Mouse (Mus musculus) urinary bladder, postnatal 14 days (tissue): ENCODE measurements at regions not wholly inside any gene's neighbourhood (a gene's known extent, or its start where the extent isn't known, plus 50 kb on each side); places are given as distances from the start of the nearest gene placed in this dataset.

Experiments
- DNase-seq: peaks from one replicate; pipeline ENCODE4 v3.0.0; 2021; ENCODE audit warnings: low spot score

- DNase-seq: no peak
These were observed 91.0 kb upstream of the Klf4 start for GRCm38 (mm10) chr4:55623151-55623760.

- no peak for DNase-seq
These were observed 90.4 kb upstream of the Klf4 start for GRCm38 (mm10) chr4:55622651-55623050.

- no peak for DNase-seq
These were observed 87.6 kb upstream of the Klf4 start for GRCm38 (mm10) chr4:55619891-55620290.

- no peak for DNase-seq
These were observed 83.5 kb upstream of the Klf4 start for GRCm38 (mm10) chr4:55615808-55616207.

- no peak for DNase-seq
These were observed 81.3 kb upstream of the Klf4 start for GRCm38 (mm10) chr4:55613523-55613922.

GRCm38 (mm10) chr4:55610998-55611397, 78.7 kb upstream of the Klf4 start:
- DNase-seq: no peak

GRCm38 (mm10) chr4:55609214-55609613, 76.9 kb upstream of the Klf4 start:
- DNase-seq: no peak

GRCm38 (mm10) chr4:55605541-55605940, 73.3 kb upstream of the Klf4 start:
- no peak for DNase-seq

GRCm38 (mm10) chr4:55604915-55605314, 72.6 kb upstream of the Klf4 start:
- no peak for DNase-seq

- DNase-seq: no peak
These were observed 71.7 kb upstream of the Klf4 start for GRCm38 (mm10) chr4:55603821-55604435.

- DNase-seq: peak; percentile 7
These were observed 62.9 kb upstream of the Klf4 start for GRCm38 (mm10) chr4:55595203-55595602.

- DNase-seq: no peak
These were observed 62.4 kb upstream of the Klf4 start for GRCm38 (mm10) chr4:55594699-55595098.

- DNase-seq: no peak
These were observed 60.9 kb upstream of the Klf4 start for GRCm38 (mm10) chr4:55593132-55593531.

GRCm38 (mm10) chr4:55586212-55586611, 53.9 kb upstream of the Klf4 start:
- DNase-seq: no peak

- DNase-seq: no peak
These were observed 51.3 kb upstream of the Klf4 start for GRCm38 (mm10) chr4:55583589-55583988.
